Mouse (Mus musculus): ENCODE data around the gene Bcl11a. TPM values are rescaled to one million over a fixed set of nuclear protein-coding genes. Genes with fewer than 3 reads are reported as not detected.

The Bcl11a gene
- polyA plus RNA-seq, 1 experiment from 2014 or later: 15.0 TPM

DNA sequence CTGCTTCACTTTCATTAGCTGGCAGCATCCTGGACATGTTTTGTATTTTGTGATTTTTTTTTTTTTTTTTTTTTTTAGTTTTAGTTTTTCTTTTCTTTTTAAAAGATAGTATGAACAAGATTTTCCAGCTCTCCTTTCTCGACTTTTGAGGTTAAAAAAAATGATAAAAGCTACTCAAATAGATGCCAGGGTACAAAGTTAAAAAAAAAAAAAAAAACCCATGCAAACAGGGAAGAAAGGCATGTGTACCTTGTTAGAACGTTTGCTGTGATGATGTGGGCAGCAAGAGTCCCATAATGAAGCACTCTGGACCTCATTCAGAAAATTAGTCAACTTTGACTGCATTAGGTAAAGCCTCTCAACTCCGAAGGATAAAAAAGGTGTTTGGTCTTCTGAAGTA is 6.2 kb downstream of the Bcl11a start:
- WGBS: 74% methylated on average over 3 of the region's 3 CpGs
- Histone ChIP-seq H3K4me2 (ENCODE audit: low read depth, low read length) (no peak overlapping the region), H3K4me3 (ENCODE audit: low read length) (no peak overlapping the region), H3K36me3 (ENCODE audit: control insufficient read depth, insufficient read depth) (peaks cover 11% of the 10 kb centered on the region; the same call in 1 of the 2 replicates), H3K27ac (ENCODE audit: low read length) (no peak overlapping the region), H3K4me1 (ENCODE audit: control insufficient read depth, insufficient read depth, low read length) (peaks cover 25% of the 10 kb centered on the region), H3K9ac (ENCODE audit: low read length) (no peak overlapping the region), H3K27me3 (ENCODE audit: control insufficient read depth, insufficient read depth, low read length) (no peaks in the 10 kb centered on the region), H3K9me3 (replicated peaks; ENCODE audit: control insufficient read depth, low read length) (no peaks in the 10 kb centered on the region)
- ATAC-seq (replicated peaks; ENCODE audit: extremely low read depth, insufficient read depth, low FRiP score): no peak

DNA sequence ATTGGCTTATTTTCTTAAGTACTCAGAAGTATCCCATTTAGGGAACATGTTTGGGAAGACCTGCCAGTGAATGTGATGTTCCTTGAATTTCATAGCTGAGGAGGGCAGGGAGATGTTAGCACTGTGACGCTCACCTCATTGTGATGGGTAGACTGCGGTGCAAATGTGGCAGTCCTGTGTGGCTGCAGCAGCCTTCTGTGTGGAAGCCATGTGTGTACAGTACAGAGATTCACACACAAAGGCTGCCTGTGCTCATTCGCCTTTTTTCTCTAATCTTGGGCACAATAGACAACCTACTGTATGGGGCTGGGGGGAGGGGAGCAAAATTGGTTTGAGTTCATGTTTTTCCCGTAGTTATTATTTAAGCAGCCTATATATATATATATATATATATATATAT is 6.7 kb downstream of the Bcl11a start:
- peaks cover 25% of the 10 kb centered on the region for H3K4me1 ChIP-seq (ENCODE audit: control insufficient read depth, insufficient read depth, low read length)
- WGBS: 86% methylated on average over 4 of the region's 4 CpGs
- ATAC-seq (replicated peaks; ENCODE audit: extremely low read depth, insufficient read depth, low FRiP score): no peak

GRCm38 (mm10) chr11:24085986-24086385 is 8.1 kb downstream of the Bcl11a start:
- Histone ChIP-seq H3K27ac (ENCODE audit: low read length) (no peak overlapping the region), H3K27me3 (ENCODE audit: control insufficient read depth, insufficient read depth, low read length) (no peaks in the 10 kb centered on the region), H3K9me3 (replicated peaks; ENCODE audit: control insufficient read depth, low read length) (no peaks in the 10 kb centered on the region), H3K4me2 (ENCODE audit: low read depth, low read length) (no peak overlapping the region), H3K36me3 (ENCODE audit: control insufficient read depth, insufficient read depth) (peaks cover 13% of the 10 kb centered on the region; the same call in 1 of the 2 replicates), H3K9ac (ENCODE audit: low read length) (no peak overlapping the region), H3K4me3 (ENCODE audit: low read length) (no peak overlapping the region), H3K4me1 (ENCODE audit: control insufficient read depth, insufficient read depth, low read length) (peaks cover 22% of the 10 kb centered on the region)
- WGBS: 33% methylated on average over 6 of the region's 6 CpGs
- ATAC-seq (replicated peaks; ENCODE audit: extremely low read depth, insufficient read depth, low FRiP score): no peak

More for the DNA sequence above, 6.7 kb downstream of the Bcl11a start:
- peaks cover 13% of the 10 kb centered on the region; the same call in 1 of the 2 replicates for H3K36me3 ChIP-seq (ENCODE audit: control insufficient read depth, insufficient read depth)
- no peak overlapping the region for H3K27ac ChIP-seq (ENCODE audit: low read length)
- H3K9me3 ChIP-seq (replicated peaks; ENCODE audit: control insufficient read depth, low read length): no peaks in the 10 kb centered on the region
- no peaks in the 10 kb centered on the region for H3K27me3 ChIP-seq (ENCODE audit: control insufficient read depth, insufficient read depth, low read length)
- no peak overlapping the region for H3K4me2 ChIP-seq (ENCODE audit: low read depth, low read length)
- no peak overlapping the region for H3K4me3 ChIP-seq (ENCODE audit: low read length)
- no peak overlapping the region for H3K9ac ChIP-seq (ENCODE audit: low read length)

DNA sequence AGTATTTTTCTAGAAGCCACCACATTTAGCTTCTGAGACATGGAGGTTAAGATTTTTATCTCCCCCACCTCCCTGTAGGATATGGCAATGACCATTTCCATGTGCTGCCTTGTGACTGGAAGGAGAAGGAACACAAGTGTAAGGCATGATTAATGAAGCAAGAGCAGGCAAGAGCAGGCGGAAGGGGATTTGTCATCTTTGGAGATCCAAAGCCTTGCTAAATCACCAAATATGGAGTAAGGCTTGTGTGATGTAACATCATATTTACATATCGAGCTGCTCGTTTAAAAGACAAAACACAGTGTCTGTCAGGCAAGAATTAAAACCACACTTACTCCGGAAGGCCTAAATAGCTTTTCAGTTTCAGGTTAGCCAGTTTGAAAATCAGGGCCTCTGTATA is 9.2 kb downstream of the Bcl11a start:
- Histone ChIP-seq H3K9ac (ENCODE audit: low read length) (no peak overlapping the region), H3K4me2 (ENCODE audit: low read depth, low read length) (no peak overlapping the region), H3K9me3 (replicated peaks; ENCODE audit: control insufficient read depth, low read length) (no peaks in the 10 kb centered on the region), H3K27ac (ENCODE audit: low read length) (no peak overlapping the region), H3K36me3 (ENCODE audit: control insufficient read depth, insufficient read depth) (peaks cover 13% of the 10 kb centered on the region; the same call in 1 of the 2 replicates), H3K4me1 (ENCODE audit: control insufficient read depth, insufficient read depth, low read length) (peaks cover 26% of the 10 kb centered on the region), H3K4me3 (ENCODE audit: low read length) (no peak overlapping the region), H3K27me3 (ENCODE audit: control insufficient read depth, insufficient read depth, low read length) (no peaks in the 10 kb centered on the region)
- 75% methylated on average over 4 of the region's 4 CpGs for WGBS
- no peak for ATAC-seq (replicated peaks; ENCODE audit: extremely low read depth, insufficient read depth, low FRiP score)

GRCm38 (mm10) chr11:24090443-24090842 is 12.6 kb downstream of the Bcl11a start:
- Histone ChIP-seq H3K36me3 (ENCODE audit: control insufficient read depth, insufficient read depth) (peaks cover 13% of the 10 kb centered on the region; the same call in 1 of the 2 replicates), H3K27me3 (ENCODE audit: control insufficient read depth, insufficient read depth, low read length) (no peaks in the 10 kb centered on the region), H3K9me3 (replicated peaks; ENCODE audit: control insufficient read depth, low read length) (no peaks in the 10 kb centered on the region), H3K9ac (ENCODE audit: low read length) (no peak overlapping the region), H3K4me1 (ENCODE audit: control insufficient read depth, insufficient read depth, low read length) (peaks cover 23% of the 10 kb centered on the region), H3K27ac (ENCODE audit: low read length) (no peak overlapping the region), H3K4me3 (ENCODE audit: low read length) (no peak overlapping the region), H3K4me2 (ENCODE audit: low read depth, low read length) (no peak overlapping the region)
- no peak for ATAC-seq (replicated peaks; ENCODE audit: extremely low read depth, insufficient read depth, low FRiP score)
- 81% methylated on average over 4 of the region's 4 CpGs for WGBS

GRCm38 (mm10) chr11:24091393-24092080 is 13.7 kb downstream of the Bcl11a start:
- whole genome bisulfite sequencing: 41% methylated on average over 15 of the region's 15 CpGs
- H3K9ac ChIP-seq (ENCODE audit: low read length): no peak overlapping the region
- no peak for ATAC-seq (replicated peaks; ENCODE audit: extremely low read depth, insufficient read depth, low FRiP score)
- H3K4me3 ChIP-seq (ENCODE audit: low read length): no peak overlapping the region
- H3K27me3 ChIP-seq (ENCODE audit: control insufficient read depth, insufficient read depth, low read length): no peaks in the 10 kb centered on the region
- peak overlapping the region; percentile 31; the same call in 1 of the 2 replicates for H3K4me2 ChIP-seq (ENCODE audit: low read depth, low read length)
- peak overlapping the region; percentile 40; the same call in 1 of the 2 replicates for H3K27ac ChIP-seq (ENCODE audit: low read length)
- H3K4me1 ChIP-seq (ENCODE audit: control insufficient read depth, insufficient read depth, low read length): peaks cover 15% of the 10 kb centered on the region
- H3K36me3 ChIP-seq (ENCODE audit: control insufficient read depth, insufficient read depth): peaks cover 9% of the 10 kb centered on the region; the same call in 1 of the 2 replicates
- no peaks in the 10 kb centered on the region for H3K9me3 ChIP-seq (replicated peaks; ENCODE audit: control insufficient read depth, low read length)

DNA sequence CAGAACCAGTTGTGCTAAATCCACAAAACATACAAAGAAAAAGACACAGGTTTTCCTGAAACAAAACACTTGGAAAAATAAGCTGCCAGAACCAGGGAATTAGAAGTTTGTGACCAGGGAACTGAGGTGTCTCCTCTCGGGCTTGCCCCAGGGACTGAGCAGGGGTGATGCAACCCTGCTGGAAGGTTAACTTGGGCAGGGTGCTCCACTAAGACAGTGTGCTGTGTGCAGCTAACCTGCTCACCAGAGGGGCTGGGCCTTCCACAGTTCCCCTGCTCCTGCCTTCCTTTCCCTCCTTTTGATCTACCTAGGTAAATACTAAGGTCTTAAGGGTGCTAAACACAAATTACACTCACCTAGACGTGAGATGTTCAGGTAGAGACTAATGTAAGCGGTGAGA is 14.8 kb downstream of the Bcl11a start:
- Histone ChIP-seq H3K27ac (ENCODE audit: low read length) (no peak overlapping the region), H3K4me2 (ENCODE audit: low read depth, low read length) (no peak overlapping the region), H3K4me1 (ENCODE audit: control insufficient read depth, insufficient read depth, low read length) (peaks cover 18% of the 10 kb centered on the region), H3K4me3 (ENCODE audit: low read length) (no peak overlapping the region), H3K27me3 (ENCODE audit: control insufficient read depth, insufficient read depth, low read length) (no peaks in the 10 kb centered on the region), H3K36me3 (ENCODE audit: control insufficient read depth, insufficient read depth) (peaks cover 3% of the 10 kb centered on the region; the same call in 1 of the 2 replicates), H3K9ac (ENCODE audit: low read length) (no peak overlapping the region), H3K9me3 (replicated peaks; ENCODE audit: control insufficient read depth, low read length) (no peaks in the 10 kb centered on the region)
- 60% methylated on average over 3 of the region's 3 CpGs for WGBS
- ATAC-seq (replicated peaks; ENCODE audit: extremely low read depth, insufficient read depth, low FRiP score): no peak

GRCm38 (mm10) chr11:24094086-24094487 is 16.2 kb downstream of the Bcl11a start:
- Histone ChIP-seq H3K9ac (ENCODE audit: low read length) (no peak overlapping the region), H3K4me2 (ENCODE audit: low read depth, low read length) (peak overlapping the region; percentile 36), H3K4me3 (ENCODE audit: low read length) (no peak overlapping the region), H3K4me1 (ENCODE audit: control insufficient read depth, insufficient read depth, low read length) (peaks cover 23% of the 10 kb centered on the region), H3K27me3 (ENCODE audit: control insufficient read depth, insufficient read depth, low read length) (no peaks in the 10 kb centered on the region), H3K36me3 (ENCODE audit: control insufficient read depth, insufficient read depth) (peaks cover 2% of the 10 kb centered on the region; the same call in 1 of the 2 replicates), H3K9me3 (replicated peaks; ENCODE audit: control insufficient read depth, low read length) (no peaks in the 10 kb centered on the region), H3K27ac (ENCODE audit: low read length) (peak overlapping the region; percentile 68)
- ATAC-seq (replicated peaks; ENCODE audit: extremely low read depth, insufficient read depth, low FRiP score): peak; percentile 59; the same call in 1 of the 2 replicates
- 27% methylated on average over 5 of the region's 5 CpGs for WGBS

- Histone ChIP-seq H3K27ac (ENCODE audit: low read length) (peak overlapping the region; percentile 9; the same call in 1 of the 2 replicates), H3K27me3 (ENCODE audit: control insufficient read depth, insufficient read depth, low read length) (no peaks in the 10 kb centered on the region), H3K4me2 (ENCODE audit: low read depth, low read length) (peak overlapping the region; percentile 10; the same call in 1 of the 2 replicates), H3K36me3 (ENCODE audit: control insufficient read depth, insufficient read depth) (no peaks in the 10 kb centered on the region), H3K9me3 (replicated peaks; ENCODE audit: control insufficient read depth, low read length) (no peaks in the 10 kb centered on the region), H3K4me1 (ENCODE audit: control insufficient read depth, insufficient read depth, low read length) (peaks cover 32% of the 10 kb centered on the region), H3K4me3 (ENCODE audit: low read length) (no peak overlapping the region), H3K9ac (ENCODE audit: low read length) (no peak overlapping the region)
- WGBS: 63% methylated on average over 9 of the region's 9 CpGs
- no peak for ATAC-seq (replicated peaks; ENCODE audit: extremely low read depth, insufficient read depth, low FRiP score)
Observed at GRCm38 (mm10) chr11:24095236-24095635, 17.4 kb downstream of the Bcl11a start.
